Mouse (Mus musculus): ENCODE data around the gene Mgmt.

GRCm38 (mm10) chr7:137121243-137121858 is 226.9 kb downstream of the Mgmt start:
- TF ChIP-seq CTCF (IDR thresholded peaks at IDR 0.05; ENCODE audit: low read depth) (no peak), EP300 (IDR thresholded peaks at IDR 0.05; ENCODE audit: low read depth) (no peak)
